Mouse (Mus musculus) monocyte, adult 5-6 weeks (primary cell): ENCODE data around the gene Tfip11. TPM values are rescaled to one million over a fixed set of nuclear protein-coding genes. Genes with fewer than 3 reads are reported as not detected.

Experiments
- ATAC-seq: fragments of 153-309, 156-312 bp; replicated peaks from 2 replicates; pipeline ENCODE4 v1.8.0; 2017; ENCODE audit warnings: mild to moderate bottlenecking; ENCODE audit not compliant: low TSS enrichment, insufficient number of reproducible peaks, severe bottlenecking, poor library complexity, low FRiP score
- total RNA-seq: library from RNA; stranded (forward); fragments of 200-1000, 200-491, 200-594 nt; gene quantifications from 3 replicates; pipeline ENCODE4 v1.2.3, GENCODE M21; 2017

The Tfip11 gene
- total RNA-seq, 1 experiment from 2014 or later = 30.1 TPM

GRCm38 (mm10) chr5:112344092-112344960, 18.2 kb downstream of the Tfip11 start:
- no peak for ATAC-seq

DNA sequence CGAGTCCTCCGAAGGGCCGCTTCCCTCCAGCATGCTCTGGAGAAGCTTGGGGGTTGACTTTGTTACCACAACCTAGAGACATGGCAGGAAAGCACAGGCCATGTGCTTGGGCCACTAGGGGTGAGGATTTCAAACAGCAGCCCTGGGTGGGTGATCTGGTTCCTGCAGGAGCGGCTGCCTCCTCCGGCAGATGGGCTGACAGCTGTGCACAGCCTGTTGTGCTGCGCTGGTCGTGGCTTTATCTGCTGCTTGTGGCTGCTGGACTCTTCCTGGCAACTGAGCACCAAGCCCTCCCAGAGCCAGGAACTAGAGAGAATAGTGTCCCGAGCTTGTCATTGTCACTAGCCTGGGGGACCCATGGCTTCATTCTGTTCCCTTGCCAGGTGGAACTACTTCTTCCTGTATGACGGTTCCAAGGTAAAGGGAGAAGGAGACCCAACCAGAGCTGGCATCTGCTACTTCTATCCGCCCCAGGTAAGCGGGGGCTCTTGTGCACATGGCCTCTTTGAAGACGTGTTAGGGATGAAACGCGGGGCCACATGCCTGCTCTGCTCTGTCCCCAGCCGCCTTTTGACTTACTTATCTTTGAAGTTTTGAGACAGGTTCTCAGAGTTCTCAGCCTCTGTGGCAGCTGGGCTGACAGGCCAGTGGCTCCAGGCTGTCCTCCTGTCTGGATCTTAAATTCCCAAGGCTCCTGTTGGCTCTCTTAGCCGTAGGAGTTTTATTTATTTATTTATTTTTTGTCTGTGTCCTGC, 20.2 kb downstream of the Tfip11 start:
- ATAC-seq = no peak

- no peak for ATAC-seq
These were observed 23.0 kb downstream of the Tfip11 start for GRCm38 (mm10) chr5:112349169-112349568.

DNA sequence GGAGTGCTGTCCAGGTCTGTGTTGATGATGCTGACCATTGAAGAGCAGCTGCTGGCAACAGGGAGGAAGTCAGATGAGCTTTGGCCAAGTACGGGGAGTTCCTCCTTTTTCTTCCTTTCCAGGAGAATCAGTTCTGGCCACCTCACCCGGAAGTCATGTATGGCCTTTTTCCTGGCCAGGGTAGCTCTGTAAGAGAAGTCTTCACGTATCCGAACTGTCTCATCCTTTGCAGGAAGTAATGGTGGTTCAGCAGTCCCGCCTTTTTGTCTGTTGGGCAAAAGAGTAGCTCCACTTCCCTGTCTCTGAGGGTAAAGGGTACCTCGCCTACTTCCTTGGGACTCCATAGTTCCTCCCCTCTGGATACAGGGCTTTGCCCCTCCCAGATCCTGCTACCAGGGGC, 29.3 kb downstream of the Tfip11 start:
- peak; percentile 24; the same call in 1 of the 2 replicates for ATAC-seq

GRCm38 (mm10) chr5:112355910-112356309, 29.8 kb downstream of the Tfip11 start, which contains the start of gene Gm6583:
TSS of gene Gm6583 (minus strand) at chr5:112356033.
- 0 out of 2 replicates have a peak, but pooled peaks have one; percentile 2 for ATAC-seq

- no peak for ATAC-seq
These were observed 30.2 kb downstream of the Tfip11 start for GRCm38 (mm10) chr5:112356322-112356721.

GRCm38 (mm10) chr5:112359520-112359919, 33.4 kb downstream of the Tfip11 start:
- no peak for ATAC-seq

- no peak for ATAC-seq
These were observed 33.9 kb downstream of the Tfip11 start for GRCm38 (mm10) chr5:112360077-112360476.

DNA sequence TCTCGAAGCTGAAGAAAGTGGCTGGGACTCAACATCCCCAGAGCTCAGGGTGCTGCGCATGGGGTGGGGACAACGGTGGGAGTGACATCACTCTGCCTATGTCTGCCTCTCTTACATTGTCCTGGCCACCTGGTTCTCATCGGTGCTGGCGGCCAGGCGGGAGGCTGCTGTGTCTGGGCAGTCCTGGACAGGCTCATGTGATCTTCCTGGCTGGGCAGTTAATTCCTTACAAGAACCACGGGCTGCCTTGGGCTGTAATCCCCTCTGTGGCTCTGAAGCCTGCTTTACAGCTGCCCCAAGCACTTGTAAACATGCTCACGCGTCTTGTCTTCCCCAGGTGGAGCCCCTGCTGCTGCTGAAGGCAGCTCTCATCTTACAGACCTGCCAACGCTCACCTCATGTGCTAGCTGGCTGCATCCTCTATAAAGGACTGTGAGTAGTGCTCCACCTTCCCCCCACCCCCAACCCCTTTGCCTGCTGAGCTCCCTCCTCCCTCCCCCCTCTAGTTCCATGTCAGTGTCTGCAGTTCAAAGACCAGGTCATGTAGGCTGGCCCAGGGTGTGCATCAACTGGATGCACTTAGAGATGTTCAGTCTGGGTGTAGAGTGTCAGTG, 38.1 kb downstream of the Tfip11 start:
- ATAC-seq = no peak

DNA sequence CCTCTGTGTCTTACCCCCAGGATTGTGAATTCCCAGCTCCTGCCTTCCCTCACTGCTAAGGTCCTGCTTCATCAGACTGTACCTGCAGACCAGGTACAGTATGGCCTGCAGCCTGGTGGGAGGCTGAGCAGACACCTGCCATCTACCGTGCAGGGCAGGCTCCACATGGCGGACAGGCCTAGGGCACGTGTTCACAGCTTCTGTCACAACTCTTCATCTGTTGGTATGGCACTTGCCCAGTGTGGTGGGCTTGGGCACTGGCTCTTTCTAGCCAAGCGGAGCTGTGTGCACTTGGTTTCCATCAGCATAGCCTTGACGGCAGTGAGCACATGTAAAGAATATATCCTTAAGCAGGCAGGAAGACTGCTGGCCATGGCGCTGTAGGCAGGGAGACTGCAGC, 40.7 kb downstream of the Tfip11 start:
- ATAC-seq = no peak

GRCm38 (mm10) chr5:112367338-112367737, 41.2 kb downstream of the Tfip11 start:
- no peak for ATAC-seq

DNA sequence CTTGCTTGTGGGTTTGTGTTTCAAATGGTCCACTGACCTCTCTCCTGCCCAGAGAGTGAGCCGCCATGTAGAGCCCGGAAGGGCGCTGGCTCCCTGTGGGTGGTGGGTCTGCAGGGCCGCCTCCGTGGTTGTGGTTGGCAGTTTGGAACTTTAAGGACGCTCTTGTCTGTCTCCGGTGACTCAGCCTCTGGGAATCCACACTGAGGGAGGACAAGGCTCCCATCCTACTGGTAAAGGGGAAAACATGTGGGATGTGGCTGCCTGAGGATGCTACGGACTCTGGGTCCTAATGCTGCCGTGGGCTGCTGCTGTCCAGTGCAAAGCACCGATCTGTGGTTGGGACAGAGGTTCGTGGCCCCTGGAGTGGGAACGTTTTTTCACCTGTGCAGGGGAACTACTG, 41.8 kb downstream of the Tfip11 start:
- no peak for ATAC-seq

GRCm38 (mm10) chr5:112368666-112369065, 42.5 kb downstream of the Tfip11 start:
- no peak for ATAC-seq

- ATAC-seq = no peak
These were observed 43.2 kb downstream of the Tfip11 start for GRCm38 (mm10) chr5:112369326-112369725.

- no peak for ATAC-seq
These were observed 44.2 kb downstream of the Tfip11 start for GRCm38 (mm10) chr5:112370236-112370813.

- no peak for ATAC-seq
These were observed 45.8 kb downstream of the Tfip11 start for GRCm38 (mm10) chr5:112371933-112372332.

- no peak for ATAC-seq
These were observed 50.0 kb downstream of the Tfip11 start for GRCm38 (mm10) chr5:112376111-112376510.

- no peak for ATAC-seq
These were observed 51.2 kb downstream of the Tfip11 start for GRCm38 (mm10) chr5:112377380-112377779.

- ATAC-seq = no peak
These were observed 52.6 kb downstream of the Tfip11 start for GRCm38 (mm10) chr5:112378716-112379115.
